Mouse (Mus musculus) lung, embryonic 16.5 days (tissue): Measurements from ENCODE around the gene St6galnac3. TPM values are rescaled to one million over a fixed set of nuclear protein-coding genes. Genes with fewer than 3 reads are reported as not detected.

Source experiments
- ATAC-seq: fragments of 200-750 bp; cut with Nextera tagmentation; 2 replicates; pipeline ENCODE4 v1.8.0; 2017; ENCODE audit warnings: low read depth, mild to moderate bottlenecking, moderate library complexity
- H3K27ac ChIP-seq: fragments of 300-500 bp; sonication (generic); 2 replicates; pipeline ENCODE4 v1.5.1; 2014; ENCODE audit warnings: mild to moderate bottlenecking, control low read depth, low read length
- H3K27me3 ChIP-seq: fragments of 300-500 bp; sonication (generic); 2 replicates; pipeline ENCODE4 v1.6.1; 2014; ENCODE audit warnings: low read depth, low read length, mixed read lengths; ENCODE audit not compliant: control insufficient read depth, insufficient read depth
- H3K36me3 ChIP-seq: fragments of 300-500 bp; sonication (generic); 2 replicates; pipeline ENCODE4 v1.6.1; 2014; ENCODE audit warnings: low read length; ENCODE audit not compliant: control insufficient read depth, insufficient read depth
- H3K4me1 ChIP-seq: fragments of 300-500 bp; sonication (generic); replicated peaks from 2 replicates; pipeline ENCODE4 v1.6.1; 2014; ENCODE audit warnings: low read length, mixed read lengths; ENCODE audit not compliant: control insufficient read depth, insufficient read depth
- H3K4me2 ChIP-seq: fragments of 300-500 bp; sonication (generic); 2 replicates; pipeline ENCODE4 v1.6.1; 2014; ENCODE audit warnings: low read depth, low read length, control low read depth
- H3K4me3 ChIP-seq: fragments of 300-500 bp; sonication (generic); 2 replicates; pipeline ENCODE4 v1.5.1; 2014; ENCODE audit warnings: mild to moderate bottlenecking, low read length, control low read depth
- H3K9ac ChIP-seq: fragments of 300-500 bp; sonication (generic); 2 replicates; pipeline ENCODE4 v1.6.1; 2014; ENCODE audit warnings: low read length, control low read depth
- H3K9me3 ChIP-seq: fragments of 300-500 bp; sonication (generic); 2 replicates; pipeline ENCODE4 v1.6.1; 2016; ENCODE audit warnings: low read length; ENCODE audit not compliant: control insufficient read depth
- WGBS: fragments of 180-500 bp; shearing (Covaris S2); extraction: QIAGEN DNeasy Blood & Tissue Kit; methylation state at CpG from one replicate; pipeline ENCODE4 v1.1.7; 2014; 5-methylcytosine and 5-hydroxymethylcytosine counted together
- polyA plus RNA-seq: library from polyadenylated mRNA; unstranded; fragments of >200 nt; fragmentation: Nextera tagmentation; extraction: Ambion mirVana; gene quantifications from 2 replicates; pipeline ENCODE4 v1.2.1, GENCODE M21; 2015

Gene St6galnac3
- polyA plus RNA-seq, 1 experiment from 2014 or later = 28.4 TPM

DNA sequence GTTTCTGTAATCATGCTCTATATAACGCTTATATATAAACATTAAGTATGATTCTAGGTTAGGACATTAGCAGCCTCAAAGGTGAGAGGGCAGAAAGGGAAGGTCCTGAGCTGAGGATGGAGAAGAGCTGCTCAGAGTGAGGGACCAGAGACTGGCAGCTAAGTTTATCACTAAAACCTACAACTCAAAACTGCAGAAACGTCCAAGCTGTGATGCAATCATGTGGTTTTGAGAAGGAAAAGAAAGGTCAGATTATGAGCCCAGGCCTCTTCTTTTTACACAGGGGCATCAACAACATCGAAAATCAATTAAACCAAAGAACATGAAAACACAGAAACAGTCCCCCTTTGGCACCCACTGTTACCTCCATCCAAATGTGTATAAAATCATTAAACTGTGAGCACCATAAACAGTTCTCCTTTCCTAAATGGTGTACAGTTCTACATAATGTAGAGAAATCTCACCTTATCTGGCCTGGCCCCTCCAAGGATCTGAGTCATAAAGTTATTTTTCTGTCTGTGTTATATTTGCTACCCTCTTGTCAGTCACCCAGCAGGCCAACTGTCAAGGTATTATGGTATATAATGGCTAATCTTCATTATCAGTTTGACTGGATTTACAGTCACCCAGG lies 244.9 kb downstream of the St6galnac3 start:
- no peak overlapping the region for H3K4me2 ChIP-seq
- H3K36me3 ChIP-seq = no peaks in the 10 kb centered on the region
- H3K9ac ChIP-seq = no peak overlapping the region
- no peaks in the 10 kb centered on the region; the same call in 1 of the 2 replicates for H3K4me1 ChIP-seq
- no peaks in the 10 kb centered on the region for H3K9me3 ChIP-seq
- H3K27me3 ChIP-seq = no peaks in the 10 kb centered on the region
- no peak overlapping the region for H3K4me3 ChIP-seq
- H3K27ac ChIP-seq = no peak overlapping the region
- WGBS = 61% methylated on average over 3 of the region's 3 CpGs
- ATAC-seq = no peak

- Histone ChIP-seq H3K27ac (no peak overlapping the region), H3K9ac (no peak overlapping the region), H3K4me3 (no peak overlapping the region), H3K4me2 (no peak overlapping the region), H3K4me1 (no peaks in the 10 kb centered on the region), H3K9me3 (no peaks in the 10 kb centered on the region), H3K27me3 (no peaks in the 10 kb centered on the region), H3K36me3 (no peaks in the 10 kb centered on the region)
- WGBS = 80% methylated on average over 9 of the region's 9 CpGs
- ATAC-seq = no peak
Observed at GRCm38 (mm10) chr3:153475919-153476318, 249.1 kb downstream of the St6galnac3 start.

DNA sequence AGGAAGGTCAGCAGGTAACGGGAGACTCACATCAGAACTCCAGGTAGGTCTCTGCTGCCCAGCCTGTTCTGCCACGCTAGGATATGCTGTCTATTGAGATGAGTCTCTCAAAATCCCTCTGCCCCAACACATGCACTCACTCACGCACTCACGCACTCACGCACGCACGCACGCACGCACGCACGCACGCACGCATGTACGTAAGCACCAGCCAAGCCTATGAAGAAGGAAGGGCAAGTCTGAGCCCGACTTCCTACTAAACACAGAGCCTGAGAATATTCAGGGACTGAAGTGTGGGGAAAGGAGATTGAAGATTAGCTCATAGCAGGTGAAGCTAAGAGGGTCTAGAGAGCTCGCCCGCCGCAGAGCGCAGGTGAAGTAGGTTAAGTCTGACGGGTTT lies 249.5 kb downstream of the St6galnac3 start:
- Histone ChIP-seq H3K4me1 (no peaks in the 10 kb centered on the region), H3K4me2 (no peak overlapping the region), H3K9me3 (no peaks in the 10 kb centered on the region), H3K27me3 (no peaks in the 10 kb centered on the region), H3K36me3 (no peaks in the 10 kb centered on the region), H3K27ac (no peak overlapping the region), H3K9ac (no peak overlapping the region), H3K4me3 (no peak overlapping the region)
- WGBS = 92% methylated on average over 20 of the region's 20 CpGs
- no peak for ATAC-seq

DNA sequence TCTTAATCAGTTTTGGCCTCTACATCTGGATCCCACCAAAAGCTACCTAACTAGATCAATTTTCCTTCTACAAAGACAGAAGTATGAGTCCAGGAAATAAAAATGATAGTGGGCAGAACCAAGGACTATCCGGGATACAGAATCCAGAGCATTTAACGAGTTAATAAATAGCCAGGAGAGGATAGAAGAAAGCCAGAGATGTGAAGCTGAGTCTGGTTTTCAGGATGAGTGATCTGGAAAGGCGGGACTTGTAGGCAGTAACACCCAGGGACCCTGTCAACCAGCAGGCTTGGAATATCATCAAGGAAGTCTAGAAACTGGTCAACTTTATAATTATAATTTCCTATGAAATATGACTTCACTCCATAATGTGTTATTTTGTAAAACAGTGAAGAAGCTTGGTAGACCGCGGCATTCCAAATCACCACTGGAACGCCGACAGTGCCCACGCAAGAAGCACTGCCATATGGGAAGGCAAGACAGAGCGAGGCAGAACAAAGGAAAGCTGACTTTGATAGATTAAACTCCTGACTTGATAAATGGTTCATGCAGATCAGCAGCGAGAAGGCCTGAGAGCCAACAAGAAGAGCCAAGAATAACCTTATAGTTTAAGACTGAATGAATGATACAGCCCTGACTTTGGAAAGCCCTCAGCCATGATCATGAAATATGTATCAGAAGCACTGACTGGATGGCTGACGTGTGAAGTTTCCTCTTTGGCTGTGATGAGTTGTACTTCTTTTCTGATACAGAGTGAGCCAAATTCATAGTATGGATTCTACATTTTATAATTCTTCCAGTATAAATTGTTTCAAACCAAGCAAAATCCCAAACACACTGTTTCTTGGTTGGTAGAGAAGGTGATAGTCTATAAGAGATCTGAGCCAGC lies 252.1 kb downstream of the St6galnac3 start:
- Histone ChIP-seq H3K36me3 (no peaks in the 10 kb centered on the region), H3K4me1 (no peaks in the 10 kb centered on the region)

DNA sequence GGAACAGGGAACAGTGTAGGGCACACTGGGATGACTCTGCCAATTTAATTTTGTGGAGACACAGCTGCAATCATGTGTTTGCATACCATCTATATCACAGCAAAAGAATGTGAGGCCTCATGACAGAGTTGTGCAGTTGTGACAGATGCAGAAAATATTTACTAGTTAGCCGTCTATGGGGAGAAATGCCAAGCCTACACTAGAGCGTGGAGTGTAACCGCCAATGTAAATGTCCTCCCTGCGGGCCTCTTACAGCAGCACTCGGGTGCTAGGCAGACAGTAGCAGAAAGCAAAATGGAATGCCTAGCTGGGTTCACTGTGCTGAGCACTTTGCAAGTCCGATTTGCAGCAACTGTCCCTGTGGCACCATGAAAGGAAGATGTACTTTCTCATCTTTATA lies 261.1 kb downstream of the St6galnac3 start:
- Histone ChIP-seq H3K4me1 (no peaks in the 10 kb centered on the region), H3K4me2 (no peak overlapping the region), H3K4me3 (no peak overlapping the region), H3K9me3 (no peaks in the 10 kb centered on the region), H3K27ac (no peak overlapping the region), H3K27me3 (no peaks in the 10 kb centered on the region), H3K36me3 (no peaks in the 10 kb centered on the region), H3K9ac (no peak overlapping the region)
- no peak for ATAC-seq
- 65% methylated on average over 6 of the region's 6 CpGs for WGBS

More for the DNA sequence above, 252.1 kb downstream of the St6galnac3 start:
- H3K27me3 ChIP-seq = no peaks in the 10 kb centered on the region
- no peaks in the 10 kb centered on the region for H3K9me3 ChIP-seq
- H3K9ac ChIP-seq = no peak overlapping the region
- H3K4me3 ChIP-seq = no peak overlapping the region
- no peak overlapping the region for H3K27ac ChIP-seq
- no peak for ATAC-seq
- 74% methylated on average over 11 of the region's 11 CpGs for WGBS
- no peak overlapping the region for H3K4me2 ChIP-seq

DNA sequence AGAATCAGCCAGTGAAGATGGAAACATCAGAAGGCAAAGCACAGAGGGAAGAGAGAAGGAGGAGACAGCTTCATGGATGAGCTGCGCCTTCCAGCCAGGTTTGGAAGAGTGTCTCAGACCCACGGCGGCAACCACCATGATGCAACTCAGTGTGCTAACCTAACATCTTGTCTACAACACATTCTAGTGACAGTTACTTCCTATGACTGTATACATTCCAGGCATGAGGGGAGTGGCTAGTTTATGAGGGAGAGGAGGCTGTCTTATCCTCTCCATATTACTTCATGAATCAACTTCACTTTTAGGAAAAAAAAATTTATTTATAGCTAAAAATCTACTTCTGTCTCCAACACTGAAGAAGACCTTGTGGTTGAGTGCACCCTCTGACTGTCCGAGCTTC lies 264.8 kb downstream of the St6galnac3 start:
- H3K27me3 ChIP-seq = no peaks in the 10 kb centered on the region
- H3K4me1 ChIP-seq = no peaks in the 10 kb centered on the region
- no peak overlapping the region for H3K4me3 ChIP-seq
- ATAC-seq = peak; percentile 56; the same call in 1 of the 2 replicates
- 70% methylated on average over 4 of the region's 4 CpGs for WGBS
- H3K4me2 ChIP-seq = no peak overlapping the region
- H3K9me3 ChIP-seq = no peaks in the 10 kb centered on the region
- no peak overlapping the region for H3K9ac ChIP-seq
- no peaks in the 10 kb centered on the region for H3K36me3 ChIP-seq
- H3K27ac ChIP-seq = no peak overlapping the region

DNA sequence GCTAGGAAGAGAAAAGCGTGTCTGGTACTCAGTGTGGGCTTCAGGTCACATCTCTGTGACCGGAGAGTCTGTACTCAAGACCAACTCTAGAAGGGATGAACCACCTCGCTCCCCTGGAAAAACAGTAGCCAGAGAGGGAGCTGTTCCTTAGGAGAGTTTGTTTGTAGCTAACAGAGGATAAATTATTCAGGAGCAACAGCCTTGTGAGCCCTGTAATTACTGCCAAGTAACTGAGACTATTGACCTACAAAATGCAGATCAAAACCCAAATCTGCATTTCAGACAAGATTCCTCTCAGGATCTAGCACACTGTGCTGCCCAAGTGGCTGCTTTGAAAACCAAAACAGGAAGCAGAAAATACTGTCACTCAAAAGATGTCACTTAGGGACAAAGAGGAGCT lies 266.4 kb downstream of the St6galnac3 start:
- Histone ChIP-seq H3K9ac (no peak overlapping the region), H3K4me1 (no peaks in the 10 kb centered on the region), H3K4me3 (no peak overlapping the region), H3K4me2 (no peak overlapping the region), H3K27me3 (no peaks in the 10 kb centered on the region), H3K9me3 (no peaks in the 10 kb centered on the region), H3K27ac (no peak overlapping the region), H3K36me3 (no peaks in the 10 kb centered on the region)
- 79% methylated on average over 3 of the region's 3 CpGs for WGBS
- no peak for ATAC-seq

DNA sequence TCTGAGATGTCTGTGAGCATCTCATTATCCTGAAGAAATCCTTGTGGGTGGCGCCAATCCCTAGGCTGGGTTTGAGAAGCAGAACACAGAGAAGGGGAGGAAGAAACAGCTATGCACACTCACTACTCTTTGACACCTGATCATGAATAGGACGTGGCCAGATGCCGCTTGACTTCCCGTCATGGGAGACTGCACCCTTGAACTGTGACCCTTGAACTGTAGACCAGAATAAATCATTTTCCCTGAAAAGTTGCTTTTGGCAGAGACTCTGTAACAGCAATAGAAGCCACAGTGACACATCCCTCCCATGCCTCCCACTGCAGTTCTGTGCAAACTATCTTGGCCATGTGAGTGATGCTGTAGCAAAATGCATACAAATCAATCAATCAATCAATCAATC lies 267.3 kb downstream of the St6galnac3 start:
- Histone ChIP-seq H3K27me3 (no peaks in the 10 kb centered on the region), H3K27ac (no peak overlapping the region), H3K9ac (no peak overlapping the region), H3K9me3 (no peaks in the 10 kb centered on the region), H3K4me1 (no peaks in the 10 kb centered on the region), H3K4me3 (no peak overlapping the region), H3K4me2 (no peak overlapping the region), H3K36me3 (no peaks in the 10 kb centered on the region)
- WGBS = 81% methylated on average over 4 of the region's 4 CpGs
- ATAC-seq = no peak

DNA sequence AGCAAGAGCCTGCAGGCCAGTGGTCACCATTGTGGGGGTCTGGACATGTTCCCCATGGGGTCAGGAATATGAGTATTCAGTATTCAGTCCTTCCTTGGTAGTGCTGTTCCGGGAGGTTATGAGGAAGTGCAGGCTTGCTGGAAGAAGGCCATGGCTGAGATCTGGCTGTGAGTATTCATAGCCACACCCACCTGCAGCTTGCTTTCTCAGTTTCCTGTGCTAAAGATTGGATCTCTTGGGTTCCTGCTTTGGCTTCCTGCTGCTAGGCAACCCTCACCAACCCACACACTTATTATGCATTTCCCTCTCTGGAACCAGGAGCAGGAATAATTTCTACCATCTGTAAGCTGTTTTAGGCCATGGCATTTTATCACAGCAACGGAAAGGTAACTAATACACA lies 267.8 kb downstream of the St6galnac3 start:
- Histone ChIP-seq H3K9me3 (no peaks in the 10 kb centered on the region), H3K9ac (no peak overlapping the region), H3K4me1 (no peaks in the 10 kb centered on the region), H3K36me3 (no peaks in the 10 kb centered on the region), H3K27ac (no peak overlapping the region), H3K27me3 (no peaks in the 10 kb centered on the region), H3K4me2 (no peak overlapping the region), H3K4me3 (no peak overlapping the region)
- peak; percentile 43; the same call in 1 of the 2 replicates for ATAC-seq
- 67% methylated on average over 2 of the region's 2 CpGs for WGBS
